Mouse (Mus musculus) neural tube, embryonic 12.5 days (tissue): ENCODE results near the gene Gnl1. TPM values are rescaled to one million over a fixed set of nuclear protein-coding genes. Genes with fewer than 3 reads are reported as not detected.
A peak's percentile ranks its signal among the peaks of the same experiment; 100 is the strongest.
"Not testable (repeated sequence)": the region's sequence is repeated elsewhere in the genome, so short reads cannot be mapped to it uniquely, and the experiment has no call there.

ENCODE experiments used
- ATAC-seq: fragments of 200-750 bp; cut with Nextera tagmentation; 2 replicates; pipeline ENCODE4 v1.8.0; 2017; ENCODE audit warnings: low read depth, mild to moderate bottlenecking, moderate TSS enrichment, moderate library complexity; ENCODE audit not compliant: low FRiP score
- H3K27ac ChIP-seq: fragments of 300-500 bp; sonication (generic); 2 replicates; pipeline ENCODE4 v1.5.1; 2016
- H3K27me3 ChIP-seq: fragments of 300-500 bp; sonication (generic); replicated peaks from 2 replicates; pipeline ENCODE4 v1.6.1; 2016; ENCODE audit warnings: mild to moderate bottlenecking
- H3K36me3 ChIP-seq: fragments of 300-500 bp; sonication (generic); 2 replicates; pipeline ENCODE4 v1.6.1; 2016; ENCODE audit warnings: mild to moderate bottlenecking
- H3K4me1 ChIP-seq: fragments of 300-500 bp; sonication (generic); 2 replicates; pipeline ENCODE4 v1.6.1; 2016
- H3K4me2 ChIP-seq: fragments of 300-500 bp; sonication (generic); replicated peaks from 2 replicates; pipeline ENCODE4 v1.6.1; 2016; ENCODE audit warnings: mild to moderate bottlenecking
- H3K4me3 ChIP-seq: fragments of 300-500 bp; sonication (generic); 2 replicates; pipeline ENCODE4 v1.5.1; 2016
- H3K9ac ChIP-seq: fragments of 300-500 bp; sonication (generic); 2 replicates; pipeline ENCODE4 v1.6.1; 2016; ENCODE audit warnings: mild to moderate bottlenecking
- H3K9me3 ChIP-seq: fragments of 300-500 bp; sonication (generic); 2 replicates; pipeline ENCODE4 v1.6.1; 2016; ENCODE audit warnings: mild to moderate bottlenecking
- WGBS: fragments of 180-500 bp; shearing (Covaris S2); methylation state at CpG from one replicate; pipeline ENCODE4 v1.1.7; 2016; 5-methylcytosine and 5-hydroxymethylcytosine counted together
- microRNA counts: library from miRNA; unstranded; fragments of <30 nt; microRNA quantifications from one replicate; lab custom pipeline; 2017
- microRNA-seq: library from miRNA; unstranded; fragments of <30 nt; microRNA quantifications from one replicate; pipeline ENCODE4, GENCODE M21; 2017
- polyA plus RNA-seq: library from polyadenylated mRNA; unstranded; fragments of >200 nt; fragmentation: Nextera tagmentation; extraction: Ambion mirVana; gene quantifications from 2 replicates; pipeline ENCODE4 v1.2.1, GENCODE M21; 2016

Gnl1 gene
- polyA plus RNA-seq, 1 experiment from 2014 or later: 53.3 TPM

- WGBS: 38% methylated on average over 8 of the region's 8 CpGs
- H3K4me3 ChIP-seq: peak overlapping the region; percentile 43; the same call in 1 of the 2 replicates
- not testable (repeated sequence) for H3K4me1 ChIP-seq, H3K27ac ChIP-seq, H3K9me3 ChIP-seq, H3K36me3 ChIP-seq, H3K27me3 ChIP-seq
- 0 out of 2 replicates have a peak overlapping the region, but pooled peaks have one; percentile 38 for H3K9ac ChIP-seq
- H3K4me2 ChIP-seq: peak overlapping the region; percentile 82
- ATAC-seq: peak; percentile 26; the same call in 1 of the 2 replicates
Measured at GRCm38 (mm10) chr17:36030703-36031582, 51.3 kb downstream of the Gnl1 start.

GRCm38 (mm10) chr17:36031583-36032331 lies 52.1 kb downstream of the Gnl1 start:
- Histone ChIP-seq H3K4me3 (peak overlapping the region; percentile 43), H3K9ac (peak overlapping the region; percentile 42; the same call in 1 of the 2 replicates), H3K4me2 (peak overlapping the region; percentile 82)
- H3K36me3 ChIP-seq, H3K27ac ChIP-seq, H3K27me3 ChIP-seq, H3K9me3 ChIP-seq, H3K4me1 ChIP-seq: not testable (repeated sequence)
- WGBS: 1% methylated on average over 40 of the region's 40 CpGs
- ATAC-seq: peak; percentile 61

GRCm38 (mm10) chr17:36032351-36032875 lies 52.8 kb downstream of the Gnl1 start, which contains the start of gene H2-T23:
TSS of gene H2-T23 (minus strand) at chr17:36032855.
- peak within 1 kb of the TSS; percentile 42; the same call in 1 of the 2 replicates for H3K9ac ChIP-seq
- H3K36me3 ChIP-seq, H3K9me3 ChIP-seq, H3K27ac ChIP-seq, H3K4me1 ChIP-seq, H3K27me3 ChIP-seq: not testable (repeated sequence)
- H3K4me2 ChIP-seq: peak within 1 kb of the TSS; percentile 82
- ATAC-seq: peak; percentile 49; the same call in 1 of the 2 replicates
- WGBS: under 1% methylated on average over 25 of the region's 25 CpGs
- H3K4me3 ChIP-seq: peak within 1 kb of the TSS; percentile 43

GRCm38 (mm10) chr17:36034524-36034923 lies 54.9 kb downstream of the Gnl1 start:
- 63% methylated on average over 3 of the region's 3 CpGs for WGBS
- not testable (repeated sequence) for H3K4me2 ChIP-seq

DNA sequence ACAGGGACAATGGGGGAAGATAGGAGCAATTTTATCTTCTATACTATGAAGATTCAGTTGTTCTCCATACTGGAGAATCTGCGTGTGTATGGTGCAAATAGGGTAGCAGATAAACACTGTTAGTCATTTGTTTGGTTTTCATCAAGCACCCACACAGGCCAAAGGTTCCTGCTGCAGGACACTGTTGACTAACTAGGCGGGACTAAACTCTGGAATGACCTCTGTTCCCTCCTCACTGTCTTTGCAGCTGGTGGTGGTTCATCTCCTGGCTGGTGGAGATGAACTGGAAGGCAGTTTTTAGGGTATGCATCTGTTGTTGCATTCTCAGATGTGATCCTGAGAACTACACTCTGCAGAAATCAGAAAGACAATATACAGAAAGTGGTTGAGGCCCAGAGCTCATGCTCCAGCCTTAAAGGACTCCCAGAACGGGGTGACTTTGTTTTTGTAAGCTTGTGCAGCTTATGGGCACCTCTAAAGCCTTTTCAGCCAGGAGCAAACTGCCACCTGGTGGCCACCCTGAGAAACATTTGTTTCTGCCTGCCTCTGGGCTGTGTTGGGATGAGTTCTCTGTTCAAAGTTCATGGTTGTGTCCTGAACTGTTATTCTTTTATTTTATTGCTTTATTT lies 55.5 kb downstream of the Gnl1 start:
- H3K9ac ChIP-seq, H3K4me1 ChIP-seq, H3K4me3 ChIP-seq, H3K27me3 ChIP-seq, H3K9me3 ChIP-seq, H3K36me3 ChIP-seq, H3K4me2 ChIP-seq, H3K27ac ChIP-seq: not testable (repeated sequence)
- 0 out of 2 replicates have a peak, but pooled peaks have one; percentile 18 for ATAC-seq
- WGBS: 37% methylated on average over 3 of the region's 3 CpGs

More at GRCm38 (mm10) chr17:36034524-36034923, 54.9 kb downstream of the Gnl1 start:
- H3K27ac ChIP-seq, H3K9me3 ChIP-seq, H3K27me3 ChIP-seq, H3K36me3 ChIP-seq, ATAC-seq, H3K4me3 ChIP-seq, H3K9ac ChIP-seq, H3K4me1 ChIP-seq: not testable (repeated sequence)

- H3K9me3 ChIP-seq, H3K4me3 ChIP-seq, H3K9ac ChIP-seq, H3K27me3 ChIP-seq, ATAC-seq, H3K36me3 ChIP-seq, H3K4me1 ChIP-seq, H3K4me2 ChIP-seq, H3K27ac ChIP-seq: not testable (repeated sequence)
- 87% methylated on average over 13 of the region's 13 CpGs for WGBS
Measured at GRCm38 (mm10) chr17:36036126-36036525, 56.5 kb downstream of the Gnl1 start.

MicroRNAs within 50 kb of the gene (microRNA counts, 519-probe panel; counts per million panel counts)
- 342 counts per million, percentile 67 among the panel's probes with 10 or more counts for microRNA mmu-miR-877 (lab: Ali Mortazavi, UCI)

Small RNA genes lying within 50 kb of the gene (microRNA-seq; reads per million reads assigned to microRNA genes)
- gene Mir877: 118 reads per million, percentile 55 among the genes with 10 or more reads in this experiment

Other genes starting within 250 kb of the Gnl1 start
- 5.2 and 7.9 TPM in 2 replicates for gene Ier3, start 158.2 kb upstream of the Gnl1 start, polyA plus RNA-seq
- 60.5 and 60.6 TPM in 2 replicates for gene Flot1, start 156.6 kb upstream of the Gnl1 start, polyA plus RNA-seq
- gene Tubb5, start 141.5 kb upstream of the Gnl1 start, polyA plus RNA-seq: 1,533 and 1,543 TPM in 2 replicates
- 13.6 and 14.7 TPM in 2 replicates for gene Mdc1, start 138.3 kb upstream of the Gnl1 start, polyA plus RNA-seq
- gene Nrm, start 118.5 kb upstream of the Gnl1 start, polyA plus RNA-seq: 40.5 and 41.3 TPM in 2 replicates
- 34.6 and 35.1 TPM in 2 replicates for gene Ppp1r18, start 114.3 kb upstream of the Gnl1 start, polyA plus RNA-seq
- gene Dhx16, start 100.0 kb upstream of the Gnl1 start, polyA plus RNA-seq: 43.3 and 45.9 TPM in 2 replicates
- gene 2310061I04Rik, start 82.4 kb upstream of the Gnl1 start, polyA plus RNA-seq: 26.8 and 30.3 TPM in 2 replicates
- gene Atat1, start 69.8 kb upstream of the Gnl1 start, polyA plus RNA-seq: 299 and 304 TPM in 2 replicates
- gene Mrps18b, start 63.5 kb upstream of the Gnl1 start, polyA plus RNA-seq: 55.3 and 56.1 TPM in 2 replicates
- 60.2 and 61.6 TPM in 2 replicates for gene Ppp1r10, start 63.4 kb upstream of the Gnl1 start, polyA plus RNA-seq
- gene Abcf1, start 10.1 kb upstream of the Gnl1 start, polyA plus RNA-seq: 105 and 112 TPM in 2 replicates
- 50.9 and 56.1 TPM in 2 replicates for gene Prr3, start 385 bp downstream of the Gnl1 start, polyA plus RNA-seq
- 4.5 and 5.2 TPM in 2 replicates for gene H2-T24, start 40.7 kb downstream of the Gnl1 start, polyA plus RNA-seq
- 3.6 and 4.0 TPM in 2 replicates for gene H2-T23, start 53.0 kb downstream of the Gnl1 start, polyA plus RNA-seq
- 7.4 and 7.7 TPM in 2 replicates for gene H2-T22, start 62.9 kb downstream of the Gnl1 start, polyA plus RNA-seq
- gene Gm6034, start 63.1 kb downstream of the Gnl1 start, polyA plus RNA-seq: not detected in 2 replicates
- not detected in 2 replicates for gene Gm11127, start 78.5 kb downstream of the Gnl1 start, polyA plus RNA-seq
- gene Gm19684, start 141.8 kb downstream of the Gnl1 start, polyA plus RNA-seq: not detected in 2 replicates
- not detected in 2 replicates for gene Gm7030, start 149.6 kb downstream of the Gnl1 start, polyA plus RNA-seq
- 0.25 TPM in 1 of 2 replicates, not detected in the other for gene Gm8909, start 188.7 kb downstream of the Gnl1 start, polyA plus RNA-seq
- gene H2-T3, start 210.4 kb downstream of the Gnl1 start, polyA plus RNA-seq: not detected in 2 replicates